In the genomic region with DNA sequence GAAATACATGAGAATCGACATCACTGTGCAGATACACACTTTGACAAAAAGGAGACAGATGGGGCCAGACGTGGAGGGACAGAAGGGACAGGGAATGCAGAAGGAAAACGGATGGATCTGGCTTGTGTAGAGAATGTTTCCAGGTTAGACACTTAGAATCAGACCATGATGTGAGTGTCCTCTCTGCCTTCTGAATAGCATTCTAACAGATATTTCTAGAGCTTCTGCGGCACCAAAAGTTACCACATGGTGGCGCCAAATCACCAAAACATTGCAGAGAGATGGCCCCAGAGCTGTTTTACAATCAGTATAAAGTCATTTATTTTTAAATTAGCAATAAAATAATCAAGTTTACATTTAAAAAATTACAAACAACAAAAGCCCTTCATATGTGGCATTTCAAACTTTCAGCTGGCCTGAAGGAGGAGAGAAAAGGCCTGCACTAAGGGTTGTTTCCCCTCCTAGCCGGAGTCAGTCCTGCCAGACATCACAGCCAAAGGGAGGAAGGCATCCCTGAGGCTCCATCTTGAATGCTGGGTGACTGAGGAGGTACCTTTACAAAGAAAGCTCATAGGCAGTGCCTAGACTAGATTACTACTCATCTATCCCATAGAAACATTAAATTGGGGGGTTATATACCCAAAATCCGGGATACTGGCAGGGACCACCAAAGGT, we compare ENCODE assay signal across 8 mouse cellular contexts. TPM values are rescaled to one million over a fixed set of nuclear protein-coding genes. Genes with fewer than 3 reads are reported as not detected.
DNase-seq lines count a peak whose midpoint lies in the region; ATAC-seq and TF ChIP-seq lines count a peak whose summit lies in the region.

No protein-coding gene starts in this region.

- WGBS in kidney, postnatal 0 days = 64% methylated on average over 7 of the region's 7 CpGs
- WGBS in lung, embryonic 14.5 days = 57% methylated on average over 7 of the region's 7 CpGs

- ATAC-seq in kidney, postnatal 0 days (replicated peaks; ENCODE audit: low FRiP score, low read depth) = no peak
- ATAC-seq in lung, embryonic 14.5 days (ENCODE audit: insufficient read depth) = no peak

- no peaks in the 10 kb centered on the region for H3K27me3 ChIP-seq in kidney, postnatal 0 days (ENCODE audit: insufficient read depth, low read length)
- H3K27me3 ChIP-seq in lung, embryonic 14.5 days (ENCODE audit: insufficient read depth, low read length) = no peaks in the 10 kb centered on the region

- peak; percentile 80 for TF ChIP-seq CTCF in kidney, postnatal 0 days (IDR thresholded peaks at IDR 0.05; ENCODE audit: low read depth)
- TF ChIP-seq CTCF in lung, embryonic 14.5 days (IDR thresholded peaks at IDR 0.05; ENCODE audit: low read depth) = peak; percentile 69

- H3K4me3 ChIP-seq in kidney, postnatal 0 days (replicated peaks; ENCODE audit: low read depth, low read length) = no peak overlapping the region
- H3K4me3 ChIP-seq in lung, embryonic 14.5 days (ENCODE audit: low read depth, low read length) = no peak overlapping the region

- H3K4me2 ChIP-seq in kidney, postnatal 0 days (ENCODE audit: low read length) = no peak overlapping the region
- H3K4me2 ChIP-seq in lung, embryonic 14.5 days = no peak overlapping the region

- no peaks in the 10 kb centered on the region for H3K9me3 ChIP-seq in kidney, postnatal 0 days (replicated peaks; ENCODE audit: low read length)
- no peaks in the 10 kb centered on the region for H3K9me3 ChIP-seq in lung, embryonic 14.5 days (ENCODE audit: low read depth, low read length)

- H3K27ac ChIP-seq in kidney, postnatal 0 days = no peak overlapping the region
- no peak overlapping the region for H3K27ac ChIP-seq in lung, embryonic 14.5 days (ENCODE audit: low read depth)

- DNase-seq in 416B (ENCODE audit: low read depth) (peak; percentile 57), MEL-GATA-1-ER (ENCODE audit: extremely low read depth, low read depth) (peak; percentile 25)
- DNase-seq in cerebellum, postnatal 14 days = peak; percentile 77 to 82
- DNase-seq in frontal cortex, postnatal 36 days (ENCODE audit: low spot score in 2 of 2) = peak; percentile 64 to 75
- DNase-seq in kidney, postnatal 0 days (ENCODE audit: low spot score) = peak; percentile 81
- peak; percentile 87 for DNase-seq in lung, embryonic 14.5 days
- peak; percentile 62 for DNase-seq in ovary, postnatal 14 days (ENCODE audit: low spot score)
- peak; percentile 32 to 41 for DNase-seq in urinary bladder, postnatal 36 days (ENCODE audit: low spot score in 2 of 2)

- no peaks in the 10 kb centered on the region for H3K4me1 ChIP-seq in kidney, postnatal 0 days (replicated peaks; ENCODE audit: insufficient read depth, low read length)
- H3K4me1 ChIP-seq in lung, embryonic 14.5 days (ENCODE audit: insufficient read depth) = no peaks in the 10 kb centered on the region

- no peak overlapping the region for H3K9ac ChIP-seq in kidney, postnatal 0 days (ENCODE audit: low read depth, low read length)
- H3K9ac ChIP-seq in lung, embryonic 14.5 days = no peak overlapping the region

- peaks cover 8% of the 10 kb centered on the region for H3K36me3 ChIP-seq in kidney, postnatal 0 days (ENCODE audit: insufficient read depth, low read length)
- H3K36me3 ChIP-seq in lung, embryonic 14.5 days (ENCODE audit: insufficient read depth) = peaks cover 29% of the 10 kb centered on the region

RNA-seq across cellular contexts. Expression of a gene that starts 7.1 kb away (rescaled TPM):
- polyA plus RNA-seq in kidney, postnatal 0 days (2015; fragmentation: Nextera tagmentation; extraction: Ambion mirVana) = 66.7 and 69.8 TPM in 2 replicates
- 51.0 and 56.9 TPM in 2 replicates for polyA plus RNA-seq in lung, embryonic 14.5 days (2014; fragmentation: Nextera tagmentation; extraction: Ambion mirVana)

RNA-seq across cellular contexts. Expression of a gene that starts 30.0 kb away (rescaled TPM):
- not detected in 2 replicates for polyA plus RNA-seq in kidney, postnatal 0 days (2015; fragmentation: Nextera tagmentation; extraction: Ambion mirVana)
- polyA plus RNA-seq in lung, embryonic 14.5 days (2014; fragmentation: Nextera tagmentation; extraction: Ambion mirVana) = 0.28 and 0.46 TPM in 2 replicates

RNA-seq across cellular contexts. Expression of a gene that starts 41.9 kb away (rescaled TPM):
- polyA plus RNA-seq in kidney, postnatal 0 days (2015; fragmentation: Nextera tagmentation; extraction: Ambion mirVana) = 42.5 and 46.1 TPM in 2 replicates
- polyA plus RNA-seq in lung, embryonic 14.5 days (2014; fragmentation: Nextera tagmentation; extraction: Ambion mirVana) = 17.2 and 19.1 TPM in 2 replicates

Comparison
In these comparisons a context has a peak if more than half of its experiments do, and no peak if none do; other contexts are left out.
1. DNase-seq: peak in every context shown above with its lines; median percentile 87 in lung, embryonic 14.5 days; 81 in kidney, postnatal 0 days; 80 in cerebellum, postnatal 14 days; 70 in frontal cortex, postnatal 36 days; 62 in ovary, postnatal 14 days; 57 in 416B; 36 in urinary bladder, postnatal 36 days; 25 in MEL-GATA-1-ER.